Mouse (Mus musculus) cerebellum, postnatal 4 days (tissue): Measurements from ENCODE around the gene Mlh3.

Experiments
- DNase-seq, 2 experiments: peaks; one replicate each; pipeline ENCODE4 v3.0.0; 2022; ENCODE audit warnings: low spot score in 2 of 2, mixed read lengths in 1 of 2

Gene Mlh3

DNA sequence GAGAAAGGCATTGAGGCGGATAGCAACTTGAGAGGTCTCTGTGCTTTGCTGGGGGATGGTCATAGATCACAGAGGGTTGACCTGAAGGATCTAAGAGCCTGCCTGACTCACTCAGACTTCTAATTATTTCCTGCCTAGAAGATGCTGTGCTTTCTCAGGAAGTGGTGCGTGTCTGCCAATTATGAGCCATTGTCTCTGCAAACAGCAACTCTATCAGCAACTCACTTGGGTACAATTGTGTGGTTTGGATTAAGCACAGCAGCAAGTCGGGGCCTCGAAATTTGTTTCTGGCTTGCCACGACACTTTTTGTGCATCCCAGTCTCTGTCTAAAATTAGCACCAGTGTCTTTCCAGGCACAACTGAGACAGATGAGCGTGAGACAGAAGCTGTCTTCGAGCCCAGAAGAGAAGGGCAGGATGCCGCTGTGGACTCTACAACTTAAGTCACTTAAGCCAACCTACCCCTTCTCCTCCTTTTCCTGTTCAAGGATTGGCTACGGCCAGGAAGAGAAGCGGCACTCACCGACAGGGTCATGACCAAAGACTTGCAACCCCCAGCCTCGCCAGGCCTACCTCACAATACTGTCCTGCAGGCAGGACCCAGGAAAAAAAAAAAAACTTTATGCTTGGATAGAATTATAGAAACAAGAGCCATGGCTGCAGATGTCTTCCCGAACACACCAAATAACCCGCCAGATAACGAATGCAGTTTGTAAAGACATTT, 42.4 kb downstream of the Mlh3 start:
- DNase-seq = no peak

DNA sequence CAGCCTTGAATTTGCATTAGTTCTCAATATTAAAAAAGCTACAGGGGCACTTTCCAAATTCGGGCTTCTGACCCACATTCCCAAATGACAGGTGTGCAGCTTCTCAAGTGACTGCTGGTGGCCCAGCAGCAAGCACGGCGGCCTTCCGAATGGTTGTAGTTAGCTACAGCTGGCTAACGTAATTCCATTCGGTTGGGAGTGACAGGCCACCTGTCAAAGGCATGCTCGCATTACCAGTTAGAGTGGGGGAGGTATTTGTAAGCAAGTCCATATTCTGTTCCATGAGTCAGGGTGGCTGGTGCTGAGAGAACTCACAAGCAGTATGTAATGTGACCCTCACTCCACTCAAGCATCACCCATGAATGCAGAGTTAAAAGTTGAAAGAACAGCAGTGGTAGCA, 43.2 kb downstream of the Mlh3 start:
- DNase-seq = no peak

DNA sequence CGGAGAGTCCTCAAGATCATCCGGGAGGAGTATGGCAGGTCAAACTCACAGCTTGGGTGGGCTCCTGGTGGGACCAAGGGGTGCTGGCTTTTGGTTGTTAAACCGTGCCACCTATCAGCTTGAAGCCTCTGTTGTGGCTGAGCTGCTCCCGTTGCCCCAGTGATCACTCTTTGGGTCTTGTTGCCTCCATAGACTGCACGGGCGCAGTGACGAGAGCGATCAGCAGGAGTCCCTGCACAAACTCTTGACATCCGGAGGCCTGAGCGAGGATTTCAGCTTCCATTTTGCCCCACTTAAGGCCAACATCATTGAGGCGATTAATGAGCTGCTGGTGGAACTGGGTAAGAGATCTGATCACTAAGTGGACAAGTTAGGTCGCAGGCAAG, 50.5 kb downstream of the Mlh3 start:
- no peak for DNase-seq

DNA sequence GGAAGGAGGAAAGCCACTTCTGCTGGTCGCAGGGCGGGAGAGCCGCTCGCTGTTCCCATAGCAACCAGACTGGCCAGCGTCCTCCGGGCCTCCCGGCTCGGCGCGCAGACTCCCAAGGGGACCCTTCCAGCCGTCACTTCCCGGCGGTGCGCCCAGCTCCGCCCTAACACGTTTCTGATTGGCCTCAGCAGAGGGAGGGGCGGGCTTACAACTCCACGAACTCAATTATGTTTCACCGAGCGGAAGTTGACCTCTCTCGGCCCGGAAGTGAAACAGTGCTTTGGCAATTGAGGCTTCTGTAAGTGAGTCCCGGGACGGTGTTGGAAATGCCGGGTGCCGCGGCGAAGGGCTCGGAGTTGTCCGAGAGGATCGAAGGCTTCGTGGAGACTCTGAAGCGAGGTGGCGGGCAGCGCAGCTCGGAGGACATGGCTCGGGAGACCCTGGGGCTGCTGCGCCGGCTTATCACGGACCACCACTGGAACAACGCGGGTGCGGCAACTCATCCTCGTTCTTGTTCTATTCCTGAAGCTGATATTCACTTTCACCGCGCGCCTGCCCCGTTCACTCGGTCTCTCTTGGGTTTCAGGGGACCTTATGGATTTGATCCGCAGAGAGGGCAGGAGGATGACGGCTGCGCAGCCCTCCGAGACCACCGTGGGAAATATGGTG, 51.0 kb downstream of the Mlh3 start, which contains the start of gene Eif2b2:
TSS of gene Eif2b2 (plus strand) at position 246 of the 669 bp plus-strand sequence.
- peak; percentile 96 to 97 for DNase-seq

DNA sequence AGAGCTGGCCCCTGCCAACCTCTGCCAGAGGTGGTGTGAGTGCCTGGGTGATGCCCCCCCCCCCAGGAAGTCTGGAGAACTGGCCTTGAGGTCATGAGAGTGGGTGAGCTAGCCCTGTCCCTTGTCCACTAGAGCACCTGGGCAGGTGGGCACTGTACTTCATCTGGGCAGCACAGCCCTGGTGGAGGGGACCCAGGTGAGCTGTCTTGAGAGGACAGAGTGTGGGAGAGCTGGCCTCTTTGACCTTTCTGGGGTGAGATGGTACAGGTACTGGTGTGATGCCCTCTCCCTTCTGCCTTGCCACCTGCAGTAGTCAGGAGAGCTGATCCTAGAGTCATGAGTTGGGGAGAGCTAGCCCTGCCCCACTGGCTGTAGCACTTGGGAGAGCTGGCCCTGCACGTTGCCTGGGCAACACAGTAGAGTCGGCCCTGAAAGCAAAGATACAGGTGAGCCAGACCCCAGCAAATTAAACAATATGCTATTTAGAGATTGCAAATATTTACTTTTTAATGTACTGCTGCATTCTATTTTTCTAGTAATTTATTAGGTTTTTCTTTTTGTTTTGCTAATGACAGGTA, 52.6 kb downstream of the Mlh3 start:
- no peak for DNase-seq

DNA sequence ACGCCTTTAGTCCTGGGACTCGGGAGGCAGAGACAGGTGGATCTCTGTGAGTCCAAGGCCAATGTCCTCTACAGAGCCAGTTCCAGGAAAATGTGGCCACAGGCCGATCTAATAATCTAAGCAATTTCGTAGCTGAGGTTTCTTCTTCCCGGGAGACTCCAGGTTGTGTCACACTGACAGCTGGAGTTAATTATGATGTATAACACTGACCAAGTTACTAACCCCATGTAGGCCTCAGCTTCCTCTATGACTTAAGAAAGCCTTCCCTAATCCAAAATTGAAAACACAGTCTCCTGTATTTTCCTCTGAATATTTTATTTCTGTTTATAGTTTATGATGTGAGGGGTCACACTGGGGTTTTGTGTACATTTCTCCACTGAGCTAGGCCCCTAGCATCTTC, 55.4 kb downstream of the Mlh3 start:
- no peak for DNase-seq

DNA sequence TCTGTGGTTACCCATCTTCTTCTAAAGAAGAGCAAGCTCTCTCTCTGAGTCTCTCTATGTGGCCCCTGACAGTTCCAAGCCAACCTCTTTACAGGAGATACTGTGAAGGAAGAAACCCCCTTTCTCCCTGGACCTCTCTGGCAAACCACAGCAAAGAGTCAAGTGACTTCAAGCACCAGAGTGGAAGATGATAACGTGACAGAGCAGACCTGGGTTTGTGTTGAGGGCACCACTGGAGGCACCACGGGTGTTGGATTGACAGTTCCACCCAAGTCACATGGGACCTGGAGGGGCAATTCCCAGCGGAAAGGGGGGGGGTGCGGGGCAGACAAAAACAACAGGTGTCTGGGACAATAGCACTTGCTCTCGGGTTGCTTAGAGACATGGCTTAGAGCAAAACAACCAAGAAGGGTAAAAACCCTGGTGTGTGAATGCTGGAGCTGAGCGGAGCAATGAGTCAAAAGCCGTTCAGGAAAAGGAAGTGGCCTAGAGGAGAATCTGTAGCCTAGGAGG, 61.7 kb downstream of the Mlh3 start:
- DNase-seq = no peak

DNA sequence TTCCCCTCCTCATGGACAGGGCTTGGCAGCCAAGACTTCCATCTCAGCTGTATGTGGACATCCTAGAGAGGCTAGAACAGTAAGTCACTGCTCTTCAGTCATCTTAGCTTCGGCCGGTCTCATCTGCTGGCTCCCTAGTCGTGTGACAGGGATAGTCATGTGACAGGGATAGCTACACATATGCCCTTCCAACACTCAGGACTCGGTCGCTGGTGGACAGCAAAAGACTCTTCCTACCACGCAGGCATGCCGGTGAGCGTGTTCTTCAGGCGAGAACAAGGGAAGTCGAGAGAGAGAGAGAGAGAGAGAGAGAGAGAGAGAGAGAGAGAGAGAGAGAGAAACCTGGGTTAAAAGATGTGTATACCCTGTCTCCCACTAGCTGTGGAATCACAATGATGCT, 65.0 kb downstream of the Mlh3 start:
- no peak for DNase-seq

DNA sequence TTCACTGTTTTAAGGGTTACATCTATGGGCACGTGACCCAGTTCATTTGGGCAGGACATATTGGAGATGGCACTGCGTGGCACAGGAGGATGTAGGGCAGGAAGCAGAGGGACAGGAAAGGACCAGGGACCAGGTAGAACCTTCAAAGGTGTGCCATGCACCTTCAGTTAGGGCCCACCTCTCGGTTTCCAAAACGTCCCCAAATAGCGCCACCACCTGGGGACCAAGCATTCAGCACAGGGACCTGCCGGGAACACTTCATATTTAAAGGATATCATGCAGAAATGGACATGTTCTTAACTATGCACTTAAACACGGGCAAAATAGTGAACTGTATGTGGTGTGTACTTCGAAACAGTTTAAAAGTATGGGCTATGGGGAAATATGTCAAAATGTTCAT, 66.3 kb downstream of the Mlh3 start:
- DNase-seq = no peak

DNA sequence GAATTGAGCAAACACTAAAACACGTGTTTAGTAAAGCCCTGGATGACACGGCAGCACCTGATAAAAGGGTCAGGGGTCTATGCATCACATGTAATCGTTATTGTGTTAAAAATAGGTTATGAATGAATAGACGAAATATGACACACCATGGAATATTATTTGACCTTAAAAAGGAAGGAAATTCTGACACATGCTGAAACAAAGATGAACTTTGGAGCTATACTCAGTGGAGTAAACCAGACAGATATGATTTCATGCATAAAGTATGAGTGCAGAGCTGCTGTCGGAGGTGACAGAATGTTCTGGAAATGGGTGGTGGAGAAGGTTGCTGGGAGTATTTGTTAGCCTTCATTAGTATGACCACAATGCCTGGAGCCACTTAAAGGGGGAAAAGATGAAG, 66.7 kb downstream of the Mlh3 start:
- no peak for DNase-seq

DNA sequence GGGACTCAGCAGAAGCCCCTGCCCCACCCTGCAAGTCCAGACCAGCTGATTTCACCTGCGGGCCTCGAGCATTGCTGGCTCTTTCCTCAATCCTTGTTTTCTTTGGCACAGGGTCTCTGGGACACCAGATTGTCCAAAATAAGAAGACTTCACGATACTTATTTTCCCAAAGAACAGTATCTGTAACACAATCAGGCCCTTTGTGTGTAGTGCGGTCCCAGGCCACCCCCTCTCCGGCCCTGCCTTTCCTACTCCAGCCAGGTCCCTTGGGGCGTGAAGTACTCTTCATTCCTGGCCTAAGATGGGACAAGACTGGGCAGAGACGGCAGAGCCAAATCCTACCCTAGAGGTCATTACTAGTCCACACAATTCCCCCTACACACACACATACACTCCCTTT, 68.2 kb downstream of the Mlh3 start:
- no peak for DNase-seq

DNA sequence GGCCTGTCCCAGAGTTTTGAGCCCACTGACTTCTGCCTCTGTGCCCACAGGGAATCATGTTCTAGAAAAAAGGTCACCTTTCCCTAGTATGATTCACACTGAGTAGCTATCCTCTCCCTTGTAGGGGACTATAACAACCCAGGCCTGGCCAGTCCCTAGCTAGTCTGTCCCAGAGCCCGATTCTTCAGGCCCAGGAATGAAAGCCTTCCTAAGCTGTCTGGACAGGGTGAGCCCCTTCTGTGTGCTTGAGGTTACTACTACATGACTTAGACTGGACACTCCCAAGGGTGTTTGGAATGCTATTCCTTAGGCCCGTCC, 68.6 kb downstream of the Mlh3 start:
- no peak for DNase-seq

DNA sequence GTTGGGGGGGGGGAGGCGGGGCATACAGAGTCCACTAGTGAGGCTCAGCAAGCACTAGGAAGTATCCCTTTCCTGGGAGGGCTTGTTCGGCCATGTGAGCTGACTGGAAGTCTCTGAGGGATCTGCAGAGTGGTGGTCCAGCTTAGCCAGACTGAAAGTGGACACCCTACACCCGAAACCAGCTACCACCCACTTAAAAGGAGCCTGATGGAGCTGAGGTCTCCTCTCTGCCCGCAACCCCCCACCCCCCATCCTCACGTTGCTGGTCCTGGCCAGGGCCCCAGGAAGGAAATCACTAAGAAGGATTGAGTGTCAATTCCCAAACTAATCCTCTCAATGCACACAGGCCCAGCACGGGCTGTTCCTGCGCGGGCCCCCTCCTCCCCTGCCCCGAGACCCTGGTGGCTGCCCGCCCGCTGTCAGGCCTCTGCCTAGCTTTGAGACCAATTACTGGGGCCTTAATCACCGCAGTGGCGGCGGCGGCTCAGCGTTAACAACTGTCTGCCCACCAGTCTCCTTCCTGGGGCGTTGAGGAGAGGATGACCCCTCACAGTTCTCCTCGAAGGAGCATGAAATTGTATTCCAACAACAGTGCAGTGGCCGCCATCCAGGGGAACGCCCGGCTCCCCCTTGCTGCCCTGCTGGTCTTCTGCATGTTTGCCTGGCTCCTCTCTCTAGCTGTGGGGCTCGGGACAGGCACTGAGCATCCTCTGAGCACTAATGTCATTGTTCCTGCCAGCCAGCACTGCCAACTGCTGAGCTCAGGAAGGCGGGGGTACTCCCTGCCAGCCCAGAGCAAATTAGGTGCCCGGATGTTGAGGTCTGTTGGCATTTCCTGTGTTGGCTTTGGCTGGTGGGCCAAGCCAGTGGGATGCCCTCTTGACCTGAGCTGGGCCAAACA, 69.2 kb downstream of the Mlh3 start:
- peak in 1 of 2 experiments; percentile 49 for DNase-seq

DNA sequence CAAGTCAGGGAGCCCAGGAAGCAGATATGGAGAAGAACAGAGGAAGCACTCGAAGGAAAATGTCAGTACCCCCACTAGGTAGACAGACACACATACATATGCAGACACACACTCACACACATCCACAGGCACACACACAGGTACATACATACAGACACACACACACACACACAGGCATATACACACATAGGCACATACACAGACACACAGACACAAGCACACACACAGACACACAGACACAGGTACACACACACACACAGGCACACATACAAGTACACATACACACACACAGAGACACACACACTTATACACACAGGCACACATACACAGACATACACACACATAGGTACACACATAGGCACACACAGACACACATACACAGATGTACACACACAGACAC, 70.4 kb downstream of the Mlh3 start:
- no peak for DNase-seq

DNA sequence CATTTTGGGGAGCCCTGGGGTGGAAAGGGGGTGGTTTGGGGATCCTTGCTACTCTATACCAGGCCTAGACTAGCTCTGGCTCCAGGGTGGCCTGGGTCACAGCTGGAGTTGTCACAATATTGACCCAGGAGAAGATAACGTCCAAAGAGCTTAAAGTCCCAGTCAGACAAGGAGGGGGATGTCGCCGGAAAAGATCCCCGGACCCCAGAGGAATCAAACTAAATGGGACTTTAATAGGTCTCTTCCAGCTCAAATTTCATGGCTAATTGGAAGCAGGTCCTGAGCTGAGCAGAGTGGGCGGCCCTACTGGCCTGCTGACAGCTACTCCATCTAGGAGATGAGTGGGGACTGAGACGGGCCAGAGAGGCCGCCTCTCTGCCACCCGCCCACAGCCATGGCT, 72.5 kb downstream of the Mlh3 start:
- DNase-seq = no peak

DNA sequence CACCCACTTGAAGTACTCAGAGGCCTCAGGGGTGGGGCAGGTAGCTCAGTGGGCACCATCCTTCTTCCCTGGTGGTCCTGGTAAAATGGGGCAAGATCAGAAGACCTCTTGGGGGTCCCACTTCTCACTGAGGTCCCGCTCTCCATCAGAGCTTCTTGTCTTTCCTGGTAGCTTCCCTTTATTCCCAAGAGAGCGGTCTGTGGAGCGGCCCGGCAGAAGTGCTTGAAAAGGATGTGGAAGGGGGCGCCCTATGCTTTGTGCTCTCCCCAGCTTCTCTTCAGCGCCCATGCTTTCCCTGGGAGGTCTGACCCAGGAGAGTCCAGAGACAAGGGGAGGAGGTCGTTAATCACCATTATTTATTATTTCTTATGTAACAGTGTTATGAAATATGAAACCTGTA, 73.0 kb downstream of the Mlh3 start:
- no peak for DNase-seq

DNA sequence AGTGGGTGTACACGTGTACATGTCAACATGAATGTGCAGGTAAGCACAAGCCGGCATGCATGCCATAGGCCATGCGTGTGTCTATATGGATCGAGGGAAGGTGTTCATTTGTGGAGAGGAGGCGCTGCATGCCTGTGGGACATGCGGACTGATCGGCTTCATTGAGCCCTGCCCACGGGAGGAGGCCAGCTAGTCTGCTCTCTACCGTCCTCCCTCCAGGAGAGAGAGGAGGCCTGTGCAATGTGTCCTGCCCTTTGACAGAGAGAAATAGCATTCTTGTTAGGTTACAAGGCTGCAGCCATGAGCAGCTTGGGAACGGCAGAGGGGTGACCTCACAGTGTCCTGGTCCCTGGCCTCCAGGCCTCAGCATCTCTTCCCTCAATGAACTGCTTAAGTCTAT, 74.2 kb downstream of the Mlh3 start:
- no peak for DNase-seq

DNA sequence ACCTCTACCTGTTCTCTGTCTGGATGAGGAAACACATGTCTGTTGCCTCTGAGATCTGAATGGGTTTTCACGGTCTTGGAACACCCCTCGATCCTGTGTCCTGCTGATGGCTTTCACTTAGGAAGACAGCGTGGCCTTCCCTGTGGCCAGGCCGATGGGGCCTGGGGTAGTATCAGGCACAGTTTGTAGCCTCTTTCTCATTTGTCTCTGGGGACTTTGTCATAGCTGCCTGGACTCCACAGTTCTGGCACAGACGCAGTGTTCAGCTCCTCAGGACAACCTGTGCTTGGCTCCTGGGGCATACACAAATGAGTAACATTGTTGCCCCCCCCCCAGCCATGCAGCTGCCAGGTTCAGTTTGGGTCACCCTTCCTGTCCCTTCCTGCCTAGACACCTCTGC, 75.3 kb downstream of the Mlh3 start:
- DNase-seq = no peak

DNA sequence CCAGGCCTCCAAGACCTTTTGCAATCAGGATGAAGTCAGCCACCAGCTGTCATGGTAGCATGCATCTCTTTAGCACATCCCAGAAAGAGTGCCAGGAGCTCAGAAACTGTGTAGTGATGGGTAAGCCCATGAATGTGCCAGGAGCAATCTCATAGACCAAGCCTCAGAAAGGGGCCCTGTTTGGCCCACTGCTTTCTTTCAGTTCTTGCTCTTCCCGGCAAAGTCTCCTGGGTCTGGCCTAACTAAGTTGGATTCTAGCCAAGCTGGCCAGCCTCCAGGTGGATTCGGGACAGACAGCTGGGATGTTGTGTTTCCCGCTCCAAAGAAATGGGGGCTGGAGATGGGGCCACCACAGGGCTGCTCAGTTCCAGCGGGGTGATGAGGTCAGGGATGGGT, 75.8 kb downstream of the Mlh3 start:
- peak; percentile 73 to 94 for DNase-seq

DNA sequence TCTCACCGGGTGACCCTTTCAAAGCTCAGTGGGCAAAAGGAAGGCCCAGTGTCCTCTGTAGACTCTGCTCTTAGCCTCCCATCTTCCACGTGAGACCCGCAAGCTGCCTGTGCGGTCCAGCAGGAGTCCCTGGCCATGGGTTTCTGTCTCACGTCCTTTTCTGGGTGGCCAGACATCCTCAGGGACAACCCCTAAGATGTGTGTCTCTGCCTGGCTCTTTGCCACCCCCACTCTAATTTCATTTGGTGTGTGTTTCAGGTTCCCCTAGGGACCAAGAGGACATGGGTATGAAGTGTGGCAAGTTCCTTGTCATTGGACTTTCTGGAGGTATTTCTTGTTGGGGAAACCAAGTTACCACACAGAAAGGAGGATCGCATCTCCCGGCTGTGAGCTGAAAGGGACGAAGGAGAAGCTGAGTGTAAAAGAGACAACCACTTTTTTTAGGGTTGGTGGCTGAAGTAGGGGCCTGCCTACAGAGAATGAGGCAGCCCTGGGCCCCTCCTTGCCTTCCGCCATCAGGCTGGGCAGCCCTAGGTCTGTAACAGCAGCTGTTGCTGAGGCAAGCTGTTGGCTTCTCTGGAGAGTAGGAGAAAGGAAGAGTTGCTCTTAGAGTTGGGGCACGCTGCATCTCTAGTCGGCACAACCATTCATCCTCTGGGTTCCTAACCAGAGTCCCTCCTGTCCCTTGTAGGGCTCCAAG, 76.3 kb downstream of the Mlh3 start:
- no peak for DNase-seq

DNA sequence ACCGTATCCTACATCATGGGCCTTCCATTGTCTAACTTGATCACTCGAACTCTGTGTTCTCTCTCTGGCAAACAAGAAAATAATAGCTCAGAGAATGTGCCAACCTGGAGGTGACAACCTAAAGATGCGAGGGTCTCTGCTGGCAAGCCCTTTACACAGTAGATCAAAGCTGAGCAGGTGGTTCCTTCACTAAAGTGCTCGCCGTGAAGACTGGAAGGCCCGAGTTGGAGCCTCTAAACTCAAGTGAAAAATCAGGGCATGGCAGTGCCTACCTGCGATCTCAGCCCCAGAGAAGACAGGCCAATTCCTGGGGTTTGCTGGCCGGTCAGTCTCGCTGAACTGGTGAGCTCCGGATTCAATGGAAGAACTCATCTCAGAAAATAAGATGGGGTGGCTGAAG, 77.3 kb downstream of the Mlh3 start:
- no peak for DNase-seq
